Mouse (Mus musculus) left cerebral cortex, postnatal 25 days (tissue): ENCODE results near the gene Sp9. TPM values are rescaled to one million over a fixed set of nuclear protein-coding genes. Genes with fewer than 3 reads are reported as not detected.

Source experiments
- DNase-seq, 2 experiments: peaks; one replicate each; pipeline ENCODE4 v3.0.0; 2022; ENCODE audit warnings: low spot score in 2 of 2, mixed read lengths in 1 of 2
- intact Hi-C: fragments of 180-260 bp; cut with DNase I; formaldehyde crosslinking; loops from one replicate; pipeline ENCODE4 v1.15.1; 2025
- total RNA-seq, 2 experiments: library from RNA; stranded (reverse); gene quantifications; 2 replicates each; pipeline ENCODE4 v1.2.3; 2021

Sp9 gene
- total RNA-seq, 2 experiments from 2014 or later, result 2.5 to 4.1 TPM

DNA sequence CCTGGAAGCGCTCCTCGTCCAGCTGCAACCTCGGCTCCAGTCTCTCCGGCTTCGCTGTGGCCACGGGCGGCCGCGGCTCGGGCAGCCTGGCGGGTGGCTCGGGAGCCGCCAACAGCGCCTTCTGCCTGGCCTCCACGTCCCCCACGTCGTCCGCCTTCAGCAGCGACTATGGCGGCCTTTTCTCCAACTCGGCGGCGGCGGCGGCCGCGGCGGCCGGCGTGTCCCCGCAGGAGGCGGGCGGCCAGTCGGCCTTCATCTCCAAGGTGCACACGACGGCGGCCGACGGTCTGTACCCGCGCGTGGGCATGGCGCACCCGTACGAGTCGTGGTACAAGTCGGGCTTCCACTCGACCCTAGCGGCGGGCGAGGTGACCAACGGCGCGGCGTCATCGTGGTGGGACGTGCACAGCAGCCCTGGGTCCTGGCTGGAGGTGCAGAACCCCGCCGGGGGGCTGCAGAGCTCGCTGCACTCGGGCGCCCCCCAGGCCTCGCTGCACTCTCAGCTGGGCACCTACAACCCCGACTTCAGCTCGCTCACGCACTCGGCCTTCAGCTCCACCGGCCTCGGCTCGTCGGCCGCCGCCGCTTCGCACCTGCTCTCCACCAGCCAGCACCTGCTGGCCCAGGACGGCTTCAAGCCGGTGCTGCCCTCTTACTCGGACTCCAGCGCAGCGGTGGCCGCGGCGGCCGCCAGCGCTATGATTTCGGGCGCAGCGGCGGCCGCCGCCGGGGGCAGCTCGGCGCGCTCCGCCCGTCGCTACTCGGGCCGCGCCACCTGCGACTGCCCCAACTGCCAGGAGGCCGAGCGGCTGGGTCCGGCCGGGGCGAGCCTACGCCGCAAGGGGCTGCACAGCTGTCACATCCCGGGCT, 1.8 kb downstream of the Sp9 start:
- no peak for DNase-seq
- intact Hi-C loops, result loop anchor here (2.0 to 10.0 kb wide), 3 partner anchors 649 to 1737 kb away; no protein-coding TSS in a partner anchor

DNA sequence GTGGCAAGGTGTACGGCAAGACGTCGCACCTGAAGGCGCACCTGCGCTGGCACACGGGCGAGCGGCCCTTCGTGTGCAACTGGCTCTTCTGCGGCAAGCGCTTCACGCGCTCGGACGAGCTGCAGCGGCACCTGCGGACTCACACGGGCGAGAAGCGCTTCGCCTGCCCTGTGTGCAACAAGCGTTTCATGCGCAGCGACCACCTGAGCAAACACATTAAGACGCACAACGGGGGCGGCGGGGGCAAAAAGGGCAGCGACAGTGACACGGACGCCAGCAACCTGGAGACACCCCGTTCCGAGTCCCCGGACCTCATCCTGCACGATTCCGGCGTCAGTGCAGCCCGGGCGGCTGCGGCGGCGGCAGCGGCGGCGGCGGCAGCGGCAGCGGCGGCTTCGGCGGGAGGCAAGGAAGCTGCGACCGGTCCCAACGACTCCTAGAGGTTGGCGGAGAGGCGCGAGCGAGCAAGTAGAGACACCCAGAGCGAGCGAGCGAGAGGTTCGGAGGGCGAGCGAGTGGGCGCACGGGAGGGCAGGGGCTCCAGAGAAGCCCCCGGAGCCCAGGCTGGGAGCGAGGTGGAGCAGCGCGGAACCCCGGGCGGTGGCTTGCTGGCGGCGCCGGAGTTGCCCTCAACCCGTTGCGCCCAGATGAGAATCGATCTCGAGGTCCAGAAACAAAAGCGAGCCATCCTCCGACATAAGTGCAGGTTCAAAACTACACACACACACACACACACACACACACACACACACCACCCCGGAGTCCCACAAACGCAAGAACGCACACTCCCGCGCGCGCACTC, 2.6 kb downstream of the Sp9 start:
- DNase-seq, result no peak
- intact Hi-C loops, result loop anchor here (2.0 to 10.0 kb wide), 3 partner anchors 650 to 1738 kb away; no protein-coding TSS in a partner anchor

DNA sequence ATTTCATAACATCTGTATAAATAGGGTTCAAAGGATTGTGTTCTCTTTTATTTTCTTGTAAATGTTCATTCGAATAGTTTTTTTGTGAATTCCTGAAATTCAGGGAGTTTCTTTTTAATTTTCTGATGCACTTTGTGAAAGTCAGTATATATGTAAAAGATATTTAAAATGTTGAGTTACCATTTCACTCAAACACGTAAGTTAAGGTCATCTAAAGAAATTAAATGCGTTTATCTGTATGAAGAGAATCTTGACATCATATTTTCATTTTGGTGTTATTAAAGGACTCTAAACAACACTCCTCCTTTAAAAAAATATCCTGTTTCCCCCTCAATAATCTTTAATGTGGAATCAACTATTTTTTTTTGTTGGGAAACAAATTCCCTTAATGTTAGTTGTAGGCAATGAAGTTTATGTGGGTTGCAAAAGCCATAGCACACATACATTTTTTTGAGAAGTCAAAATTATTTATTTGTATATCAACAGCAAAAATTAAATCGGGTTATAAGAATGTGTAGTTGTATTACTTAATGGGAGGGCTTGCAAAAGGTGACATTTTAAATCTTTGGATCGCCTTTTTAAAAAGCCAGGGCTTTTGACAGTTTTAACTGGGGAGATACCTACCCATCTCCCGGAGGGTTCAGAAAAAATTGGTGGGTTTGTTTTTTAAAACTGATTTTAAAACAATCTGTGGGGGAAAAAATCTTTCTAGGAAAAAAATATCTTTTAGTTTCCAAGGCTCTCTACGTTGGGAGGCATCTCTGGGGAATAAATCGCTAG, 3.7 kb downstream of the Sp9 start:
- DNase-seq, result no peak
- intact Hi-C loops, result loop anchor here (2.0 to 10.0 kb wide), 8 partner anchors 108 to 1739 kb away; partner anchors contain the start of genes Cdca7 and Map3k20

DNA sequence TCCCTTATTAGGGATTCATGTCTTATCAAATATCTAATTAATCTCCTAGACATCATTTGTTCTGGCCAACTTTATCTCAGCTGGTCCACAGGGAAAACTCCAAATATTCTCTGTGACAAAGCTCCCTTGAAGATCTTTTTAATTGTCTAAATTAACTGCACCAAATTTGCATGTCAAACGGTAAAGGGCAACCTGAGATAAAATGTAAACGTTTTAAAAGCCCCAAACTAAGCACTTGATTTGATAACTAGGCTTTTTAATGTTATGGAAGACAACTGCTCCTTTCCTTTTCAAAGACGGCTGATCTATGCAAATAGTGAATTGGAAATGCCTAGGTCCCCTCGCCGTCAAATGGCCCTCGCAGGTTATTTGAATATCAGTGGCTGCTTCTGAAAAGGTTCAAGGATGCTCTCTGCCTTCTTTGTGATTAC, 4.4 kb downstream of the Sp9 start:
- intact Hi-C loops, result loop anchor here (5.0 to 10.0 kb wide), 7 partner anchors 109 to 1459 kb away; partner anchors contain the start of genes Cdca7 and Map3k20
- peak in 1 of 2 experiments; percentile 30 for DNase-seq

DNA sequence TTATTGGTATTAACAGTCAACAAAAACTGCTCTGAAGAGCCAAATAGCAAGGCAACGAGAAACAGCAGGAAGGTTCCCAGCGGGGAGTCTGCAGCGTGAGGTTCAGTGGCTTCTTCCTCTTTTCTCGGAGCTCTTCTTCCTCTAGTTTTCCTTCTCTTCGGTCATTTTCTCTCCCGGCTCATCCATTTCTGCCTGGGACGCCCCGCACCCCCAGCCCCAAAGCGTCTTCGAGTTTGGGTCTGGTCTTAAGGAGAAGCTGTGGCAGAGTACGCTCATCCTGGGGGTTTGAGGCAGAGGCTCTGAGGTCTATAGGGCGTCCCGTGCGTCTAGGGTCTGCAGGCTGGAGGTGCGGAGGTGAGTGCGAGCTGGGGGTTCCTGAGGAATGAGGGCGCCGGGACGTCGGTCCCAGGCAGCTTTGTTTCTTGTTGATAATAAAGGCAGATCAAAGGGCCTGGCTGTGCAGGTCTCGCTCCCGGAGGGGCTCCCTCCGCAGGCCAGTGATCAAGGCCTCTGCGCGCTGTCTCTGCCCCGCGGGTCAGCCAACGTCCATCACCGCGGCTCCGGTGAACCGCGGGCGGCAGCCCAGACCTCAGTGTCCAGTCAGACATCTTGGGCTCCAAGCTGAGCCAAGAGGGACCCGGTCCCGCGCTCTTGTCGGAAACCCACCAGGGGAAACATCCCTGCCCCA, 5.4 kb downstream of the Sp9 start:
- intact Hi-C loops, result loop anchor here (5.0 to 10.0 kb wide), 7 partner anchors 110 to 1458 kb away; partner anchors contain the start of genes Cdca7 and Map3k20
- DNase-seq, result no peak

DNA sequence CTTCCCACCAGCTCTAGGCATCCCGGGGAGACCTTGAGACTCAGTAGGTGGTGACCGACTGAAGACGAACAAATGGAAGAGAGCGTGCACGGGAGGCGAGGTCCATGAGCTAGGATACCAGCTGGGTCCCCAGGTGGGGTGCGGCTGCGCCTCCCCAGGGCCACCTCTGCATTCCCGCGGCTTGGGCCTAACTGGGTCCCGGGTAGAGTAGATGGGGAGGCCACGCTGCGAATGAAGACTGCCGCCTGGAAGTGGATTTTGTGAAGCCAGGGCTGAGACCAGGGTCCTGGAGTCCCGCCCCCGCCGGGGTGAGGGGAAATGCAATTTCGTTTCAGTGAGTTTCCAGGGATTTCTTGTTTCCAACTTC, 6.0 kb downstream of the Sp9 start:
- DNase-seq, result peak; percentile 15 to 33
- intact Hi-C loops, result loop anchor here (2.0 to 10.0 kb wide), 8 partner anchors 110 to 1457 kb away; partner anchors contain the start of genes Cdca7 and Map3k20

DNA sequence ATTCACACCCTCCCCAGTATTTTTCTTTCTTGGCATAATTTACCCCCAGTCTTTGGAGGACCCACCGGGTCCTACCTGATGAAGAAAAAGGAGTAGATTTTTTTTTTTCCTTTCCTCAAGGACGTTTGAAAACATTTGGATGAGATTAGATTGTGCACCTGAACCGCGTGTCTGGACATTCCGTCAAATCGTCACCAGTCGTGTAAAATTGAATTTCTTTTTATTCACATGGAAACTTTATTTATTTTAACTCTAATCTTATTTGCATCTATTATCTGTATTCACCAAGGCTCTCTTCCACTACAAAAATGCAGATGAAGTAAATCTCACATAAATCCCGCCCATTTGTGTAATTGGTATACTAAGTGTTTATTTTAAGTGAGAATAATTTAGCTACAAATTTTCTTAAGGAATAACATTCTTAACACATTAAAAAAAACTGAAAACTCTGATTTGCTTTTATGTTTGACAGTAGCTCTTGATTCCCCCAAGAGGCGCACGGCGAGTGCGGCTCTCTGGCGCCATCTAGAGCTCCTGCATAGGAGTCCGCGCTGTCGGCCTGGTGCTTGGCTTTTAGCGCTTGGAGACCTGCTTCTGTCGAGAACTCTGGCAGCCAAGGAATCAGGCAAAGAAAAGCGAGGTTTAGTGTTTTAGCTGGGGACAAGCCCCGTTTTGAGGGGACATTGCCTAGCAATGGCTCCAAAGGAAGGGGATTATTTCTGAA, 6.6 kb downstream of the Sp9 start:
- peak; percentile 88 to 90 for DNase-seq
- intact Hi-C loops, result loop anchor here (2.0 to 10.0 kb wide), 8 partner anchors 111 to 1457 kb away; partner anchors contain the start of genes Cdca7 and Map3k20

DNA sequence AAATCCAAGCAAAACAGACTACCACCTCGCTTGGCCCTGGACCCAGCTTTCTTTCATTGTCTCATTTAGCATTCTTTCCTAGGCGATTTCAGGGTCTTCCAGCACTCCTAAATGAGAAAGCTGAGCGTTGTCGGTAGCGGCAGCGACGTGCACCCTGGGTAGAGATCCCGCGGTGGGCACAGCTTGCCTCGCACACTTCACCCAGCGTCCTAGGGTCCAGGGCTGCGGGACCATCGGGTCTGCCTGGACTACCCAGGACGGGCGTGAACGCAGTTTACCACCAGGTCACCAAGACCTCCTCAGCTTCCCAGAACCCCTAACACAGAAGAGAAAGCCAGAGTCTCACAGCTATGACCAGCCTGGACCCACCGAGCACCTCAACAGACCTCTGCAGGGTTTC, 7.1 kb downstream of the Sp9 start:
- intact Hi-C loops, result loop anchor here (2.0 to 10.0 kb wide), 8 partner anchors 112 to 1456 kb away; partner anchors contain the start of genes Cdca7 and Map3k20
- DNase-seq, result no peak

DNA sequence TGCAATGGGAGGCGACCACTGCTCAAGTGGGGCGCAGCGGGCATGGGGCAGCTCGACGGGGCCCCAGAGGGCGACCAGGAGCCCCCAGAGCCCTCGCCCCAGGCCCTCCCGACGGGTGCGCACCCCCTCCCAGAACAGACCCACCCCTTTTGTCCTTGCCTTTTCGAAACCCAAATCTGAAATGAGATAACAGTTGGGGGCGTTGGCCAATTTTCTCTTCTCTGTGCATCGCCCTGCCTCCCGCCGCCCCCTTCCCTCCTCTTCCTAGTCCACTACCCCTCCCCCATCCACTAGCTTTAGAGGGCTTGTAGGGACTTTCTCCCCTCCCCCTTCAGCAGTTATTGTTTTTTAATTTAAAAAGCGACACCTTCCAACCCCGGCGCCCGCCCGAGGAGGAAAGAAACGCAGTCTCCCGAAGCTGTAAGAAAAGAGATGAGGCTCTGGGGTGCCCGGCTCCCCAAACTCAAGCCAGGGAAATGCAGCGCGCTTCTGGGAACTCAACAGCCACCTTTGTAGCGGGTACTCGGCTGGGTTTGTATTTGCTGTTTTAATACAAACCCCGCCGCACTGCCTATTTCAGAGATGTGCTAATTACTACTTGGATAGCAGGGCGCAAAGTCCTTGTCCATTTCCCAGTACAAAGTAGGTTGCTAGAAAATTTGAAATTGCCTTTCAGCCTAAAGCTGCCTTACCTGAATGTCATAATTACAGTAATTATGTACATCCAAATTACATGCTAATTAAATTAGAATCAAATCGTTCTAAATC, 7.7 kb downstream of the Sp9 start:
- intact Hi-C loops, result loop anchor here (2.0 to 10.0 kb wide), 9 partner anchors 112 to 1455 kb away; partner anchors contain the start of genes Cdca7 and Map3k20
- peak in 1 of 2 experiments; percentile 16 for DNase-seq

DNA sequence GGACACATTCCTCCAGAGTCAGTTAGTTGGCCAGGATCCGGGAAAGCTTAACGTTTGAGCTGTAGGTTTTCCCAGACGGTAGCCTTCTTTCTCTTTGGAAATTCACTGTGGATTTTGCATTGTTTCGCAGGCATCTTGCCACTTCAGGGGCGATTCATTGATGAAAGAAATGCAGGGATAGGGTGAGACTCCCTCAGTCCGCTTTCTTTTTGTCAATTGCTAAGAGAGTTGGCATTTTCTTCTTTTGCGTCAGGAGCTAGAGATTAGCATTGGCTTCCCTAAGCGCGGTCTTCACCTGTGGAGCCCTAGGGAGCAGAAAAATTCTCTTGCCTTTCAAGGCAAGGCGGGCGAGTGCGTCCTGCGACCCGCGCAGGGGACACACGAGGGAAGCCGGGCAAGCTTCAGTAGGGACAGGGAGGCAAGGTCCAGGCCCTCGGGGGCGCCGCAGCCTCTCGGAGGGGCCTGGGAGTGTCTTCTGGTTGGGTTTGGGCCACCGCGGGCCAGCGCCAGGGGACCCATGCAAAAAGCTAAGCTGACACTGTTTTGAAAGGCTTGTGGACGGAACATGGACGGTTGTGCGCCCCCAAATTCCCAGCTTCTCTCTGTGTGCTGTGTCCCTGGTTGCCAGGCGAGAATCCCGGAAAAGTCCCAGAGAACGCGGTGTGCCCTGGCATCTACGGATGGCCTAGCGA, 8.8 kb downstream of the Sp9 start:
- no peak for DNase-seq
- intact Hi-C loops, result loop anchor here (2.0 kb wide), 1 partner anchor 1046 kb away; no protein-coding TSS in a partner anchor

DNA sequence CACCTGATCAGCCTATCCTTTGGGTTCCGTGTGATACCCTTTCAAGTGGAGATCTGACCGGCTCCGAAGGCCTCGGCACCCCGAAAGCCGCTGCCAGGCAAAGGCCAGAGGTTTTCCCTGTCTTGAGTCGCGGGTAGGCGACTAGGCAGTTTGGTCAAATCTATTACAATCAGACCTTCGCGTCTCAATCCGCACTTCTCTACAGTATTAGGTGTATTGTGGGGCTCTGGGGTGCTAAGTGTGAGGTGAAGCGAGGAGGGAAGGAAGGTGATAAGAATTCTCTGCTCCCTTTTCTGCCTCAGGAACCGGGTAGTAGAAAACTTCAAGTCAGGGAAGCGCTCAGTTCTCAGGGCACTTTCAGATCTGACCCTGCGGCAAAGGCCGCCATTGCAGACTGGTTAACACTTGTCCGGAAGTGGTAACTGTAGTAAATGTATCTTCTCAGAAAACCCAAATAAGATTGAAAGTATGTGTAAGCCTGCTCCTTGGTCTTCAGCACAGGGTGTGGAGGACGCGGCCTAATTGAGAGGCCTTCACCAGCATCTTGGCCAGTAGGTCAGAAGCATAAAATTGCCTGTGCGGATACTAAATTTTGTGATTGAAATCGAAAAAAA, 9.4 kb downstream of the Sp9 start:
- DNase-seq, result no peak
- intact Hi-C loops, result loop anchor here (2.0 kb wide), 1 partner anchor 1046 kb away; no protein-coding TSS in a partner anchor

DNA sequence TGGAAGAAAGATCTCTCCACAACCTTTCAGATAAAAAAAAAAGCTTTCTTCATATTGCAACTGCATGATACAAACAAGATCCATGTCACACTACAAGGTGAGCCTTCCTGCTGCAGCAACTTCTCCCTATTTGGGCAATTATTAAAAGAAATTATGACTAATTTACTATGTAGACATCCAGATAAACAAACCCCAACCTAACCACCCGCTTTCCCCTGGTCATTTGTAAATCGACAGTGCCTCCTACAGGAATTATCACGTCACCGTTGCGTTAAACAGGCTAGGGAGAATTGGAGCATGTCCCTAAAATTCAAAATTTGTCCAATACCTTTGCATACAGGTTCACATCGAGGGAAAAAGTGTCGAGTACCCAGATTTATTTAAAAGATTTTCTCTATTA, 10.0 kb downstream of the Sp9 start:
- intact Hi-C loops, result loop anchor here (2.0 kb wide), 1 partner anchor 1047 kb away; no protein-coding TSS in a partner anchor
- no peak for DNase-seq

DNA sequence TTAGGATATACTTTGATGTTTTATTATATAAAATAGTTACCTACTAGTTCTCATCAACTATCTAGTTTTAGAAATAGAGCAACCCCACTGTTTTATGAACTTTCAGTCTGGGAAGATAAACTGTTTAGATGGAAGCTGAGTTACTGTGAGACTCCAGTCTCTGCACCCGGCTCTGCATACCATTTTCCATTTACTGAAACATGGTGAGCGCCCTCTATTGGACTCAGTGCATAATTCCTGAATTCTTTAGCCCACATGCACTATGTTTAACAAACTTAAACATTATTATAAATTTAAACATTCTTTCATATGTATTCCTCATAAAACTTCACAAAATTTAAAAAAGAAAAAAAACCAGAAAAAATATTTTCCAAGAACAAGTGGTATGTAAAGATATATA, 13.9 kb downstream of the Sp9 start:
- peak in 1 of 2 experiments; percentile 49 for DNase-seq
- intact Hi-C loops, result no loop called here

DNA sequence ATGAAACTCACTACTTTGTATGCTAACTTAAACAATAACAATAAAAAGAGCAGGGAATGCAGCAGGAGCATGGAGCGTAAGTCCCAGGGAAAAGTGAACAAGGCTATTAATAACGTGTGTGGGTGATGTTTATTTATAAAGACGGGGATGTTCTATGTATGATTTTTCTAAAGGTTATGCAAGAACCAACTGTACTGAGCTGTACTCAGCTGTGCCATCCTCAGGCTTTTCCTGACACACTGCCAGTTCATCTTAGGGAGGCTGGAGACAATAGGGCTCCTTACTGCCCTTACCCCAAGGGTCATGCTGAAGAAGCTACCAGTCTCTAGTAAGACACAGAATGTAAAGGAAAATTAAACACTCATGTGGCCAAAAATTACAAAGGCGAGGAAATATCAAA, 19.4 kb downstream of the Sp9 start:
- intact Hi-C loops, result no loop called here

DNA sequence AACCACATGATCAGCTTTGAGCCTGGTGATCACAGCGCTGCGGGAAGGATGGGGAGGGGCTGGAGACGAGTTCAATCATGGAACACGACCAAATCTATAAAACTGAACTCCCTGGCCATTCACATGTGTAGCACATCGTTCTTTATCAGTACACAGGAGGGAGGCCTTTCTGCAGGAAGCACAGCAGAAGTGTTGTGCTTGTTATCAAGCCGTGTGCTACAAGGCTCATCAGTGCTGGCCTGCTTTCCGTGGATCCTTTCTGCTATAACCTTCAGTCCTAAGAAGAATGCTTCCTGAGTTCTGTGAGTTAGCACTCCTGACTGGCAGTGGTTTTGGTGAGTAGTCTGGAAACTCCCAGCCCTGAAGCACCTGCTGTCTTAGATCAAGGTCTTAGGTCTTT, 23.3 kb downstream of the Sp9 start:
- no peak for DNase-seq
- intact Hi-C loops, result no loop called here

More for the DNA sequence above, 19.4 kb downstream of the Sp9 start:
- peak in 1 of 2 experiments; percentile 36 for DNase-seq

DNA sequence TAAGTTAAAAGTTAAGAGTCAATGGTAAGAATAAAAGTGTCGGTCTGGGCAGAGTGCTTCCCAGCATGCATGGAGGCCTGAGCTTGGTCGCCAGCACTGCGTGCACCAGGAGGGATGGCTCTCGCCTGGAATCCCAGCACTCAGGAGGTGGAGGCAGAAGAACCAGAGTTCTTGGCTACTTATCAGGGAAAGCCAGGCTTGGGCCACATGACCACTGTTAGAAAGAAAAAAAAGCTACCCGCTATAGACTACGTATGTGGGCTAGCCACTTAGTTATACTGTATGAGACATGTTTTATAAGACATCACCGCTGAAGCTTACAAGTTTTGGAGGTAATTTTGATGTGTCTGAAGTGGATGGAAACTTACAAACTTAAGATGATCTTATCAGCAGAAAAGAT, 26.4 kb downstream of the Sp9 start:
- intact Hi-C loops, result no loop called here
- no peak for DNase-seq
